ENCODE assay signal across 19 mouse cellular contexts in the genomic region with DNA sequence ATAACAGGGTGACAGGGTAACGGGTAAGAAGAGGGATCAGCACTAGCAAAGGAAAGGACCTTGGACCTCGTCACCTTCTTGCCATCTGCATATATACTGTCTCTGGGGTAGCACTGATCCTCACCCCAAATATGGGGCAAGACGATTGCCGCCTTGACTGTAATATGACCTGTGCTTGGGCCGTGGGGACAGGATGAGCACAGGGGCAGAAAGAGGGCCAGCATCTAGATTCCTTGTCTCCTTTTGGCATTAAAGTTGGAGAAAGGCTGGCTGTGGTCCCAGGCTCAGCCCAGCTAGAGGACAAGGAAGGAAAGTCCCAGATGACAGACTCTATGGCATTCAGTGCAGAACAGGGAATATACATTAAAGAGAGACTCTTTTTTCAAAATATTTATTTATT. TPM values are rescaled to one million over a fixed set of nuclear protein-coding genes. Genes with fewer than 3 reads are reported as not detected.
DNase-seq lines count a peak whose midpoint lies in the region; ATAC-seq lines count a peak whose summit lies in the region.
"Had no signal": no experiment of that assay in that cellular context is flagged by ENCODE, and none has a peak within 500 bp of the region (broad histone marks: within the 10 kb centered on the region; RNA-seq: fewer than 3 reads in every experiment).

No protein-coding gene starts in this region.

- no peak for ATAC-seq in heart, embryonic 12.5 days (ENCODE audit: insufficient number of reproducible peaks, low FRiP score)
- ATAC-seq in hindbrain, embryonic 11.5 days (ENCODE audit: low FRiP score), result no peak
- ATAC-seq: forebrain, postnatal 0 days; intestine, embryonic 15.5 days had no signal

- no peaks in the 10 kb centered on the region for H3K4me1 ChIP-seq in heart, embryonic 12.5 days (replicated peaks)
- peaks cover 12% of the 10 kb centered on the region for H3K4me1 ChIP-seq in hindbrain, embryonic 10.5 days (replicated peaks)
- no peaks in the 10 kb centered on the region for H3K4me1 ChIP-seq in hindbrain, embryonic 11.5 days (replicated peaks; ENCODE audit: control insufficient read depth, insufficient read depth, low read length)
- H3K4me1 ChIP-seq: forebrain, embryonic 12.5 days; heart, embryonic 15.5 days; intestine, embryonic 15.5 days had no signal

- peak; percentile 37 to 51 for DNase-seq in cerebellum, postnatal 10 days
- no peak for DNase-seq in cerebellum, postnatal 4 days (ENCODE audit: low spot score in 2 of 2)
- DNase-seq in heart, adult 11 months, result peak; percentile 89
- no peak for DNase-seq in hindbrain, embryonic 10.5 days (ENCODE audit: low spot score)
- DNase-seq in hindbrain, embryonic 11.5 days (ENCODE audit: low spot score), result no peak
- DNase-seq in adrenal gland, postnatal 14 days, result no peak
- DNase-seq: cerebellum, adult 11 months; cerebellum, adult 8-10 months; forebrain, postnatal 0 days; gastrocnemius, postnatal 36 days; heart, adult 2 months; heart, postnatal 4 days; kidney, adult 18-20 months had no signal

- H3K27ac ChIP-seq in heart, embryonic 12.5 days (ENCODE audit: poor library complexity, severe bottlenecking), result no peak overlapping the region
- 0 out of 2 replicates have a peak overlapping the region, but pooled peaks have one; percentile 40 for H3K27ac ChIP-seq in hindbrain, embryonic 10.5 days
- no peak overlapping the region for H3K27ac ChIP-seq in hindbrain, embryonic 11.5 days (ENCODE audit: low read depth, low read length)
- H3K27ac ChIP-seq: embryonic facial prominence, embryonic 13.5 days; forebrain, embryonic 12.5 days; heart, adult 2 months; heart, embryonic 15.5 days; hindbrain, embryonic 14.5 days; intestine, embryonic 15.5 days had no signal

- H3K4me3 ChIP-seq in heart, embryonic 12.5 days, result no peak overlapping the region
- H3K4me3 ChIP-seq in hindbrain, embryonic 10.5 days, result no peak overlapping the region
- H3K4me3 ChIP-seq in hindbrain, embryonic 11.5 days (ENCODE audit: low read depth, low read length), result no peak overlapping the region
- H3K4me3 ChIP-seq: embryonic facial prominence, embryonic 13.5 days; forebrain, embryonic 12.5 days; heart, adult 2 months; heart, embryonic 15.5 days; intestine, embryonic 15.5 days had no signal

- 79% methylated on average over 5 of the region's 5 CpGs for WGBS in heart, embryonic 12.5 days
- 91% methylated on average over 5 of the region's 5 CpGs for WGBS in hindbrain, embryonic 10.5 days
- 88% methylated on average over 5 of the region's 5 CpGs for WGBS in hindbrain, embryonic 11.5 days

- H3K9ac ChIP-seq in heart, embryonic 12.5 days, result no peak overlapping the region
- no peak overlapping the region for H3K9ac ChIP-seq in hindbrain, embryonic 11.5 days (ENCODE audit: low read depth, low read length)
- H3K9ac ChIP-seq: embryonic facial prominence, embryonic 13.5 days; forebrain, embryonic 12.5 days; forebrain, postnatal 0 days; heart, embryonic 15.5 days; hindbrain, embryonic 14.5 days; intestine, embryonic 15.5 days had no signal

- H3K4me2 ChIP-seq in heart, embryonic 12.5 days, result no peak overlapping the region
- no peak overlapping the region for H3K4me2 ChIP-seq in hindbrain, embryonic 11.5 days (replicated peaks; ENCODE audit: low read depth, low read length)
- H3K4me2 ChIP-seq: embryonic facial prominence, embryonic 13.5 days; forebrain, embryonic 12.5 days; heart, embryonic 15.5 days; hindbrain, embryonic 14.5 days; intestine, embryonic 15.5 days had no signal

- H3K27me3 ChIP-seq in heart, embryonic 12.5 days (replicated peaks), result no peaks in the 10 kb centered on the region
- no peaks in the 10 kb centered on the region for H3K27me3 ChIP-seq in hindbrain, embryonic 10.5 days (ENCODE audit: insufficient read depth, poor library complexity, severe bottlenecking)
- no peaks in the 10 kb centered on the region for H3K27me3 ChIP-seq in hindbrain, embryonic 11.5 days (ENCODE audit: control insufficient read depth, insufficient read depth, low read length)
- H3K27me3 ChIP-seq: embryonic facial prominence, embryonic 13.5 days; forebrain, embryonic 12.5 days; heart, embryonic 15.5 days; intestine, embryonic 15.5 days had no signal

- peaks cover 3% of the 10 kb centered on the region; the same call in 1 of the 2 replicates for H3K9me3 ChIP-seq in heart, embryonic 12.5 days (replicated peaks)
- peaks cover 6% of the 10 kb centered on the region; the same call in 1 of the 2 replicates for H3K9me3 ChIP-seq in hindbrain, embryonic 10.5 days
- H3K9me3 ChIP-seq in hindbrain, embryonic 11.5 days (ENCODE audit: control insufficient read depth, low read length), result no peaks in the 10 kb centered on the region
- H3K9me3 ChIP-seq: heart, embryonic 15.5 days; intestine, embryonic 15.5 days had no signal

- H3K36me3 ChIP-seq in heart, embryonic 12.5 days, result no peaks in the 10 kb centered on the region; the same call in 1 of the 2 replicates
- H3K36me3 ChIP-seq in hindbrain, embryonic 10.5 days, result peaks cover 5% of the 10 kb centered on the region; the same call in 1 of the 2 replicates
- no peaks in the 10 kb centered on the region for H3K36me3 ChIP-seq in hindbrain, embryonic 11.5 days (ENCODE audit: control insufficient read depth, insufficient read depth, low read length)
- H3K36me3 ChIP-seq: embryonic facial prominence, embryonic 13.5 days; forebrain, embryonic 12.5 days; heart, embryonic 15.5 days; intestine, embryonic 15.5 days had no signal

RNA-seq across cellular contexts. Expression of gene Ncf2, which starts 26.5 kb away (rescaled TPM):
- 3.4 and 4.4 TPM in 2 replicates for polyA plus RNA-seq in heart, embryonic 12.5 days (2016; fragmentation: Nextera tagmentation; extraction: Ambion mirVana)
- 2.5 and 4.2 TPM in 2 replicates for polyA plus RNA-seq in hindbrain, embryonic 10.5 days (2016; fragmentation: Nextera tagmentation; extraction: Ambion mirVana)
- polyA plus RNA-seq in hindbrain, embryonic 11.5 days (2014; fragmentation: Nextera tagmentation; extraction: Ambion mirVana), result 3.4 and 5.0 TPM in 2 replicates
- total RNA-seq in adrenal gland, postnatal 14 days (2021), result 4.9 and 7.7 TPM in 2 replicates

Comparison
In these comparisons a context has a peak if more than half of its experiments do, and no peak if none do; other contexts are left out.
1. DNase-seq: peak in cerebellum, postnatal 10 days (2 of 2) and heart, adult 11 months (single experiment); none in cerebellum, postnatal 4 days (0 of 2), hindbrain, embryonic 10.5 days (single experiment), hindbrain, embryonic 11.5 days (single experiment) and adrenal gland, postnatal 14 days (single experiment).